Mouse (Mus musculus): ENCODE results near the gene Cpne5. TPM values are rescaled to one million over a fixed set of nuclear protein-coding genes. Genes with fewer than 3 reads are reported as not detected.

Cpne5 gene
- polyA plus RNA-seq, 1 experiment from 2014 or later: 51.2 TPM

- H3K27me3 ChIP-seq (replicated peaks; ENCODE audit: control insufficient read depth, insufficient read depth, low read length): no peaks in the 10 kb centered on the region
- H3K36me3 ChIP-seq (ENCODE audit: control insufficient read depth, insufficient read depth, low read length): no peaks in the 10 kb centered on the region
- H3K4me3 ChIP-seq (ENCODE audit: low read length): no peak overlapping the region
- no peak for ATAC-seq
- H3K9ac ChIP-seq (ENCODE audit: low read depth, low read length): no peak overlapping the region
- no peaks in the 10 kb centered on the region for H3K9me3 ChIP-seq (ENCODE audit: control insufficient read depth, low read length)
- no peak overlapping the region for H3K27ac ChIP-seq (ENCODE audit: low read depth, low read length)
- peaks cover 20% of the 10 kb centered on the region for H3K4me1 ChIP-seq (ENCODE audit: control insufficient read depth, insufficient read depth, low read depth, low read length)
- WGBS: 100% methylated on average over 3 of the region's 3 CpGs
- no peak overlapping the region for H3K4me2 ChIP-seq (ENCODE audit: low read length)
Measured at GRCm38 (mm10) chr17:29210037-29210436, 27.9 kb downstream of the Cpne5 start.

- ATAC-seq: no peak
- 76% methylated on average over 7 of the region's 7 CpGs for WGBS
Measured at GRCm38 (mm10) chr17:29206052-29206451, 31.9 kb downstream of the Cpne5 start.

GRCm38 (mm10) chr17:29202604-29203003 lies 35.4 kb downstream of the Cpne5 start:
- Histone ChIP-seq H3K9me3 (ENCODE audit: control insufficient read depth, low read length) (no peaks in the 10 kb centered on the region), H3K27ac (ENCODE audit: low read depth, low read length) (no peak overlapping the region), H3K4me1 (ENCODE audit: control insufficient read depth, insufficient read depth, low read depth, low read length) (peaks cover 3% of the 10 kb centered on the region; the same call in 1 of the 2 replicates), H3K4me3 (ENCODE audit: low read length) (no peak overlapping the region), H3K36me3 (ENCODE audit: control insufficient read depth, insufficient read depth, low read length) (no peaks in the 10 kb centered on the region), H3K9ac (ENCODE audit: low read depth, low read length) (no peak overlapping the region), H3K4me2 (ENCODE audit: low read length) (no peak overlapping the region), H3K27me3 (replicated peaks; ENCODE audit: control insufficient read depth, insufficient read depth, low read length) (no peaks in the 10 kb centered on the region)
- ATAC-seq: no peak
- WGBS: 84% methylated on average over 6 of the region's 6 CpGs

More at GRCm38 (mm10) chr17:29206052-29206451, 31.9 kb downstream of the Cpne5 start:
- Histone ChIP-seq H3K27me3 (replicated peaks; ENCODE audit: control insufficient read depth, insufficient read depth, low read length) (no peaks in the 10 kb centered on the region), H3K4me3 (ENCODE audit: low read length) (no peak overlapping the region), H3K9ac (ENCODE audit: low read depth, low read length) (no peak overlapping the region), H3K4me2 (ENCODE audit: low read length) (no peak overlapping the region), H3K4me1 (ENCODE audit: control insufficient read depth, insufficient read depth, low read depth, low read length) (no peaks in the 10 kb centered on the region), H3K9me3 (ENCODE audit: control insufficient read depth, low read length) (no peaks in the 10 kb centered on the region), H3K27ac (ENCODE audit: low read depth, low read length) (no peak overlapping the region), H3K36me3 (ENCODE audit: control insufficient read depth, insufficient read depth, low read length) (no peaks in the 10 kb centered on the region)

GRCm38 (mm10) chr17:29199821-29200220 lies 38.1 kb downstream of the Cpne5 start:
- no peak for ATAC-seq
- no peak overlapping the region for H3K9ac ChIP-seq (ENCODE audit: low read depth, low read length)
- H3K4me2 ChIP-seq (ENCODE audit: low read length): no peak overlapping the region
- 41% methylated on average over 6 of the region's 7 CpGs for WGBS
- no peak overlapping the region for H3K4me3 ChIP-seq (ENCODE audit: low read length)
- no peak overlapping the region for H3K27ac ChIP-seq (ENCODE audit: low read depth, low read length)
- no peaks in the 10 kb centered on the region for H3K36me3 ChIP-seq (ENCODE audit: control insufficient read depth, insufficient read depth, low read length)
- H3K27me3 ChIP-seq (replicated peaks; ENCODE audit: control insufficient read depth, insufficient read depth, low read length): no peaks in the 10 kb centered on the region
- H3K4me1 ChIP-seq (ENCODE audit: control insufficient read depth, insufficient read depth, low read depth, low read length): peaks cover 3% of the 10 kb centered on the region; the same call in 1 of the 2 replicates
- no peaks in the 10 kb centered on the region for H3K9me3 ChIP-seq (ENCODE audit: control insufficient read depth, low read length)

- Histone ChIP-seq H3K36me3 (ENCODE audit: control insufficient read depth, insufficient read depth, low read length) (no peaks in the 10 kb centered on the region), H3K27ac (ENCODE audit: low read depth, low read length) (no peak overlapping the region), H3K4me2 (ENCODE audit: low read length) (no peak overlapping the region), H3K9me3 (ENCODE audit: control insufficient read depth, low read length) (no peaks in the 10 kb centered on the region), H3K27me3 (replicated peaks; ENCODE audit: control insufficient read depth, insufficient read depth, low read length) (no peaks in the 10 kb centered on the region), H3K4me1 (ENCODE audit: control insufficient read depth, insufficient read depth, low read depth, low read length) (peaks cover 3% of the 10 kb centered on the region; the same call in 1 of the 2 replicates), H3K4me3 (ENCODE audit: low read length) (no peak overlapping the region), H3K9ac (ENCODE audit: low read depth, low read length) (no peak overlapping the region)
- no peak; the same call in 1 of the 2 replicates for ATAC-seq
- 19% methylated on average over 9 of the region's 9 CpGs for WGBS
Measured at GRCm38 (mm10) chr17:29199151-29199800, 38.7 kb downstream of the Cpne5 start.

GRCm38 (mm10) chr17:29195579-29195978 lies 42.4 kb downstream of the Cpne5 start:
- 21% methylated on average over 4 of the region's 4 CpGs for WGBS
- no peaks in the 10 kb centered on the region for H3K27me3 ChIP-seq (replicated peaks; ENCODE audit: control insufficient read depth, insufficient read depth, low read length)
- no peak overlapping the region for H3K9ac ChIP-seq (ENCODE audit: low read depth, low read length)
- H3K27ac ChIP-seq (ENCODE audit: low read depth, low read length): no peak overlapping the region
- peaks cover 3% of the 10 kb centered on the region; the same call in 1 of the 2 replicates for H3K4me1 ChIP-seq (ENCODE audit: control insufficient read depth, insufficient read depth, low read depth, low read length)
- ATAC-seq: no peak
- H3K4me2 ChIP-seq (ENCODE audit: low read length): no peak overlapping the region
- no peaks in the 10 kb centered on the region for H3K36me3 ChIP-seq (ENCODE audit: control insufficient read depth, insufficient read depth, low read length)
- no peak overlapping the region for H3K4me3 ChIP-seq (ENCODE audit: low read length)
- H3K9me3 ChIP-seq (ENCODE audit: control insufficient read depth, low read length): no peaks in the 10 kb centered on the region

GRCm38 (mm10) chr17:29188989-29189388 lies 49.0 kb downstream of the Cpne5 start:
- Histone ChIP-seq H3K36me3 (ENCODE audit: control insufficient read depth, insufficient read depth, low read length) (no peaks in the 10 kb centered on the region), H3K9ac (ENCODE audit: low read depth, low read length) (no peak overlapping the region), H3K4me1 (ENCODE audit: control insufficient read depth, insufficient read depth, low read depth, low read length) (peaks cover 9% of the 10 kb centered on the region), H3K4me2 (ENCODE audit: low read length) (0 out of 2 replicates have a peak overlapping the region, but pooled peaks have one; percentile 3), H3K27me3 (replicated peaks; ENCODE audit: control insufficient read depth, insufficient read depth, low read length) (no peaks in the 10 kb centered on the region; the same call in 1 of the 2 replicates), H3K27ac (ENCODE audit: low read depth, low read length) (no peak overlapping the region), H3K9me3 (ENCODE audit: control insufficient read depth, low read length) (no peaks in the 10 kb centered on the region), H3K4me3 (ENCODE audit: low read length) (no peak overlapping the region)
- 7% methylated on average over 12 of the region's 12 CpGs for WGBS
- 0 out of 2 replicates have a peak, but pooled peaks have one; percentile 21 for ATAC-seq

- no peaks in the 10 kb centered on the region; the same call in 1 of the 2 replicates for H3K27me3 ChIP-seq (replicated peaks; ENCODE audit: control insufficient read depth, insufficient read depth, low read length)
- no peak overlapping the region; the same call in 1 of the 2 replicates for H3K27ac ChIP-seq (ENCODE audit: low read depth, low read length)
- no peaks in the 10 kb centered on the region for H3K9me3 ChIP-seq (ENCODE audit: control insufficient read depth, low read length)
- 15% methylated on average over 10 of the region's 10 CpGs for WGBS
- no peak for ATAC-seq
- no peak overlapping the region for H3K4me2 ChIP-seq (ENCODE audit: low read length)
- H3K4me3 ChIP-seq (ENCODE audit: low read length): no peak overlapping the region
- H3K4me1 ChIP-seq (ENCODE audit: control insufficient read depth, insufficient read depth, low read depth, low read length): peaks cover 9% of the 10 kb centered on the region
- no peak overlapping the region for H3K9ac ChIP-seq (ENCODE audit: low read depth, low read length)
- no peaks in the 10 kb centered on the region for H3K36me3 ChIP-seq (ENCODE audit: control insufficient read depth, insufficient read depth, low read length)
Measured at GRCm38 (mm10) chr17:29186989-29187859, 50.7 kb downstream of the Cpne5 start.
